Mouse (Mus musculus): ENCODE results near the gene 1700037C18Rik. TPM values are rescaled to one million over a fixed set of nuclear protein-coding genes. Genes with fewer than 3 reads are reported as not detected.

1700037C18Rik gene
- polyA plus RNA-seq, 1 experiment from 2014 or later: 7.9 TPM

GRCm38 (mm10) chr16:3848416-3848815, 60.1 kb downstream of the 1700037C18Rik start:
- Histone ChIP-seq H3K4me2 (replicated peaks; ENCODE audit: low read depth, low read length) (no peak overlapping the region), H3K9ac (replicated peaks; ENCODE audit: low read length) (no peak overlapping the region), H3K4me3 (ENCODE audit: low read length) (no peak overlapping the region), H3K4me1 (ENCODE audit: insufficient read depth, low read length) (peaks cover 7% of the 10 kb centered on the region), H3K36me3 (ENCODE audit: insufficient read depth, low read length) (no peaks in the 10 kb centered on the region), H3K9me3 (ENCODE audit: low read length) (no peaks in the 10 kb centered on the region), H3K27me3 (ENCODE audit: insufficient read depth, low read length) (no peaks in the 10 kb centered on the region), H3K27ac (ENCODE audit: low read length) (no peak overlapping the region)
- no peak for ATAC-seq (ENCODE audit: low FRiP score, low TSS enrichment)
- 81% methylated on average over 3 of the region's 3 CpGs for WGBS

- WGBS: 70% methylated on average over 4 of the region's 4 CpGs
- H3K27me3 ChIP-seq (ENCODE audit: insufficient read depth, low read length): no peaks in the 10 kb centered on the region
- no peak overlapping the region for H3K27ac ChIP-seq (ENCODE audit: low read length)
- peak overlapping the region; percentile 78 for H3K4me3 ChIP-seq (ENCODE audit: low read length)
- H3K4me2 ChIP-seq (replicated peaks; ENCODE audit: low read depth, low read length): peak overlapping the region; percentile 76
- H3K9ac ChIP-seq (replicated peaks; ENCODE audit: low read length): peak overlapping the region; percentile 77
- H3K4me1 ChIP-seq (ENCODE audit: insufficient read depth, low read length): peaks cover 7% of the 10 kb centered on the region
- no peaks in the 10 kb centered on the region for H3K9me3 ChIP-seq (ENCODE audit: low read length)
- H3K36me3 ChIP-seq (ENCODE audit: insufficient read depth, low read length): no peaks in the 10 kb centered on the region
- ATAC-seq (ENCODE audit: low FRiP score, low TSS enrichment): no peak
Measured at GRCm38 (mm10) chr16:3847871-3848270, 60.6 kb downstream of the 1700037C18Rik start.

GRCm38 (mm10) chr16:3846711-3847518, 61.6 kb downstream of the 1700037C18Rik start, which contains the start of gene Zfp174:
Gene Zfp174 (plus strand): TSS chr16:3847268.
- 3% methylated on average over 38 of the region's 38 CpGs for WGBS
- H3K4me1 ChIP-seq (ENCODE audit: insufficient read depth, low read length): peaks cover 7% of the 10 kb centered on the region
- no peaks in the 10 kb centered on the region for H3K9me3 ChIP-seq (ENCODE audit: low read length)
- H3K4me2 ChIP-seq (replicated peaks; ENCODE audit: low read depth, low read length): peak within 1 kb of the TSS; percentile 76
- ATAC-seq (ENCODE audit: low FRiP score, low TSS enrichment): peak; percentile 100
- H3K27me3 ChIP-seq (ENCODE audit: insufficient read depth, low read length): no peaks in the 10 kb centered on the region
- H3K9ac ChIP-seq (replicated peaks; ENCODE audit: low read length): peak within 1 kb of the TSS; percentile 77
- peak within 1 kb of the TSS; percentile 32 for H3K27ac ChIP-seq (ENCODE audit: low read length)
- no peaks in the 10 kb centered on the region for H3K36me3 ChIP-seq (ENCODE audit: insufficient read depth, low read length)
- peak within 1 kb of the TSS; percentile 78 for H3K4me3 ChIP-seq (ENCODE audit: low read length)

Small RNA genes within 50 kb of the gene (microRNA-seq; reads per million reads assigned to microRNA genes)
- gene Gm23493: not detected

Other genes starting within 250 kb of the 1700037C18Rik start
- gene Mefv, start 190.6 kb downstream of the 1700037C18Rik start, polyA plus RNA-seq (2015; fragmentation: Nextera tagmentation; extraction: Ambion mirVana): 0.06 TPM in 1 of 2 replicates, not detected in the other
- gene Zfp263, start 164.6 kb downstream of the 1700037C18Rik start, polyA plus RNA-seq (2015; fragmentation: Nextera tagmentation; extraction: Ambion mirVana): 43.8 and 51.8 TPM in 2 replicates
- not detected in 2 replicates for gene Olfr15, start 77.8 kb downstream of the 1700037C18Rik start, polyA plus RNA-seq (2015; fragmentation: Nextera tagmentation; extraction: Ambion mirVana)
- gene Zfp174, start 61.4 kb downstream of the 1700037C18Rik start, polyA plus RNA-seq (2015; fragmentation: Nextera tagmentation; extraction: Ambion mirVana): 1.2 and 1.3 TPM in 2 replicates
- 50.7 and 57.6 TPM in 2 replicates for gene Naa60, start 36.3 kb downstream of the 1700037C18Rik start, polyA plus RNA-seq (2015; fragmentation: Nextera tagmentation; extraction: Ambion mirVana)
- gene Zfp597, start 24.1 kb downstream of the 1700037C18Rik start, polyA plus RNA-seq (2015; fragmentation: Nextera tagmentation; extraction: Ambion mirVana): 5.7 and 6.7 TPM in 2 replicates
- gene Gm20695, start 24.0 kb downstream of the 1700037C18Rik start, polyA plus RNA-seq (2015; fragmentation: Nextera tagmentation; extraction: Ambion mirVana): 1.1 and 1.3 TPM in 2 replicates
- 24.5 and 26.5 TPM in 2 replicates for gene Cluap1, start 112 bp upstream of the 1700037C18Rik start, polyA plus RNA-seq (2015; fragmentation: Nextera tagmentation; extraction: Ambion mirVana)
- gene Nlrc3, start 67.9 kb upstream of the 1700037C18Rik start, polyA plus RNA-seq (2015; fragmentation: Nextera tagmentation; extraction: Ambion mirVana): 2.7 and 2.9 TPM in 2 replicates
- 21.6 and 25.8 TPM in 2 replicates for gene Slx4, start 95.1 kb upstream of the 1700037C18Rik start, polyA plus RNA-seq (2015; fragmentation: Nextera tagmentation; extraction: Ambion mirVana)
- 6.5 and 7.8 TPM in 2 replicates for gene Dnase1, start 128.3 kb upstream of the 1700037C18Rik start, polyA plus RNA-seq (2015; fragmentation: Nextera tagmentation; extraction: Ambion mirVana)
- gene Trap1, start 169.1 kb upstream of the 1700037C18Rik start, polyA plus RNA-seq (2015; fragmentation: Nextera tagmentation; extraction: Ambion mirVana): 126 and 128 TPM in 2 replicates

Data from kidney, embryonic 16.5 days (tissue).